Mouse (Mus musculus) natural killer cell, adult 2 months (primary cell): Measurements from ENCODE around the gene Bckdha.

Experiments
- DNase-seq, 2 experiments: peaks; one replicate each; pipeline ENCODE4 v3.0.0; 2022; ENCODE audit warnings: low spot score in 2 of 2

Gene Bckdha

GRCm38 (mm10) chr7:25614831-25615705, 43.7 kb downstream of the Bckdha start:
- DNase-seq = no peak

GRCm38 (mm10) chr7:25614086-25614485, 44.7 kb downstream of the Bckdha start:
- no peak for DNase-seq

- no peak for DNase-seq
Observed at GRCm38 (mm10) chr7:25611501-25611900, 47.3 kb downstream of the Bckdha start.

- DNase-seq = no peak
Observed at GRCm38 (mm10) chr7:25610056-25610455, 48.7 kb downstream of the Bckdha start.

- DNase-seq = no peak
Observed at GRCm38 (mm10) chr7:25607196-25607595, 51.6 kb downstream of the Bckdha start.

GRCm38 (mm10) chr7:25606625-25607063, 52.1 kb downstream of the Bckdha start:
- DNase-seq = no peak

GRCm38 (mm10) chr7:25601346-25601745, 57.4 kb downstream of the Bckdha start:
- DNase-seq = no peak

GRCm38 (mm10) chr7:25600666-25601065, 58.1 kb downstream of the Bckdha start:
- no peak for DNase-seq

- peak; percentile 55 to 74 for DNase-seq
Observed at GRCm38 (mm10) chr7:25599663-25600062, 59.1 kb downstream of the Bckdha start.

GRCm38 (mm10) chr7:25593859-25594258, 64.9 kb downstream of the Bckdha start:
- no peak for DNase-seq

GRCm38 (mm10) chr7:25591226-25591625, 67.6 kb downstream of the Bckdha start:
- DNase-seq = no peak

- DNase-seq = no peak
Observed at GRCm38 (mm10) chr7:25585351-25586204, 73.2 kb downstream of the Bckdha start.

GRCm38 (mm10) chr7:25584651-25585050, 74.1 kb downstream of the Bckdha start:
- no peak for DNase-seq

- no peak for DNase-seq
Observed at GRCm38 (mm10) chr7:25582301-25582810, 76.4 kb downstream of the Bckdha start.
